Mouse (Mus musculus): ENCODE measurements around the gene Fgf18. TPM values are rescaled to one million over a fixed set of nuclear protein-coding genes. Genes with fewer than 3 reads are reported as not detected.

Gene Fgf18
- polyA plus RNA-seq, 1 experiment, result 6.6 TPM

DNA sequence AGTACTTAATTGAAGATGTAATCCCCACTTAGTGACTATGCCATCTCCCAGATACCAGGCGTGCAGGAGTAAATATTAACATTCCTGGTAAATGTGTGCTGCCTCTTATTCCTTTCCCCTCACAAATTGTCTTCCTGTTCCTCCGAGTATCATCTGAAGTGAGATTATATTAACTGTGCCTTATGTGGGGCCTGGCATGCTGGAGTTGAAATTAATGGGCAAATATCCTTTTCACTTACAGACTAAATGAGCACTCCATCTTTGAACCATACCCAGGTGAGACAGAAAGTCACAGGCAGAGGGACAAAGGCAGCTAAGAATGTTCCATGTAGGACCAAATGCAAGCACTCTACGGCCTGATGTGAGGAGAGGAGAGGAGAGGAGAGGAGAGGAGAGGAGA lies 28.6 kb upstream of the Fgf18 start:
- no peak for TF ChIP-seq POLR2A (IDR thresholded peaks at IDR 0.05; ENCODE audit: borderline replicate concordance, extremely low read depth, low read depth, low read length)
- no peak for TF ChIP-seq CTCF (IDR thresholded peaks at IDR 0.05; ENCODE audit: insufficient read depth, low read length)
- no peak for DNase-seq
- H3K4me3 ChIP-seq (replicated peaks; ENCODE audit: extremely low read depth, low read depth, low read length), result no peak overlapping the region
- WGBS, result 53% methylated on average over 2 of the region's 3 CpGs
- H3K4me1 ChIP-seq (ENCODE audit: control insufficient read depth, insufficient read depth, low read length), result no peaks in the 10 kb centered on the region

DNA sequence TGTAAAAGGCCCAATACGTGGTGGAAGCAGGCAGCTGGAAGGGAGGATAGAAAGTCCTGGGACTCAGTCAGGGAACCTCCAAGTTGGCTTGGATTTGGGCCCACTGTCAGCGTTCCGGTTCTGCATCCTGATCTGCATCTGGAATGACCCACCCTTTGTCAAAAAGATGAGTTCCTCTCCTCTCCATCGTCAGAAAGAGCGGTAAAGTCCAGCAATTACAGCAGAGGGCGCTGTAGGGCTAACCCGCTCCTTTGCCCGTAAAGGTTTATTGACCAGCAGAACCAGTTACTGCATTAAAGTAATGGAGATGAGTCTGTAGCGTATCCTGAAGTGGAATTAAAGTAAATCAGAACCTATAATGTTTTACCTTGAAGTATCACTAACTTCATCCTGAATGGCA lies 23.3 kb upstream of the Fgf18 start:
- Histone ChIP-seq H3K4me3 (replicated peaks; ENCODE audit: extremely low read depth, low read depth, low read length) (no peak overlapping the region), H3K4me1 (ENCODE audit: control insufficient read depth, insufficient read depth, low read length) (no peaks in the 10 kb centered on the region)
- WGBS, result 14% methylated on average over 9 of the region's 9 CpGs
- TF ChIP-seq CTCF (IDR thresholded peaks at IDR 0.05; ENCODE audit: insufficient read depth, low read length) (peak; percentile 71), POLR2A (IDR thresholded peaks at IDR 0.05; ENCODE audit: borderline replicate concordance, extremely low read depth, low read depth, low read length) (no peak)
- peak; percentile 37 for DNase-seq

DNA sequence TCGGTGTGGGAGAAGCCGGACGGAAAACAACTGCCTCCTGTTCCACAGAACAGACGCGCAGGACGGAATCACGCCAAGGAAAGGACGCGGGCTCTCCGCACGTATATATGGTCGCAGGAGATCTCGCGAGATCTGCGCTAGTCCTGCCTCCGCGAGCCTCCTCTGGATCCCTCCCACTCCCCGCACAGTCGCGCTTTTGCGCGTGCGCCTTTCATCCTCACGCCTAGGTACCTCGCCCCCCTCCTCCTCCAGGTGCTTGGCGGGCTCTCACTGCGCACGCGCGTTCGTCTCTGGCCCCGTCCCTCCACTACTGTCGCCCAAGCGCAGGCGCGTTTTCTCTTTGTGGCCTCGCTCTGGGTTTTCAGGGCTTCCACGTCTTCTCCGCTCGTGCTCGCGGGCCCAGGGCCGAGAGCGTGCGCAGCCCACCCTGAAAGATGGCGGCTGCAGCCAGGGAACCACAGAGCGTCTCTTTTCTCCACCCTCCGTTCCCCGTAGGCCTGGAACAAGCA lies 15.9 kb upstream of the Fgf18 start, which contains the start of gene Npm1:
TSS of gene Npm1 (minus strand) at position 209 of the 509 bp plus-strand sequence.
- Histone ChIP-seq H3K4me3 (replicated peaks; ENCODE audit: extremely low read depth, low read depth, low read length) (peak within 1 kb of the TSS; percentile 67), H3K4me1 (ENCODE audit: control insufficient read depth, insufficient read depth, low read length) (peaks cover 3% of the 10 kb centered on the region; the same call in 1 of the 2 replicates)
- TF ChIP-seq CTCF (IDR thresholded peaks at IDR 0.05; ENCODE audit: insufficient read depth, low read length) (no peak), POLR2A (IDR thresholded peaks at IDR 0.05; ENCODE audit: borderline replicate concordance, extremely low read depth, low read depth, low read length) (peak; percentile 97)
- peak; percentile 98 for DNase-seq
- WGBS, result 5% methylated on average over 49 of the region's 49 CpGs

DNA sequence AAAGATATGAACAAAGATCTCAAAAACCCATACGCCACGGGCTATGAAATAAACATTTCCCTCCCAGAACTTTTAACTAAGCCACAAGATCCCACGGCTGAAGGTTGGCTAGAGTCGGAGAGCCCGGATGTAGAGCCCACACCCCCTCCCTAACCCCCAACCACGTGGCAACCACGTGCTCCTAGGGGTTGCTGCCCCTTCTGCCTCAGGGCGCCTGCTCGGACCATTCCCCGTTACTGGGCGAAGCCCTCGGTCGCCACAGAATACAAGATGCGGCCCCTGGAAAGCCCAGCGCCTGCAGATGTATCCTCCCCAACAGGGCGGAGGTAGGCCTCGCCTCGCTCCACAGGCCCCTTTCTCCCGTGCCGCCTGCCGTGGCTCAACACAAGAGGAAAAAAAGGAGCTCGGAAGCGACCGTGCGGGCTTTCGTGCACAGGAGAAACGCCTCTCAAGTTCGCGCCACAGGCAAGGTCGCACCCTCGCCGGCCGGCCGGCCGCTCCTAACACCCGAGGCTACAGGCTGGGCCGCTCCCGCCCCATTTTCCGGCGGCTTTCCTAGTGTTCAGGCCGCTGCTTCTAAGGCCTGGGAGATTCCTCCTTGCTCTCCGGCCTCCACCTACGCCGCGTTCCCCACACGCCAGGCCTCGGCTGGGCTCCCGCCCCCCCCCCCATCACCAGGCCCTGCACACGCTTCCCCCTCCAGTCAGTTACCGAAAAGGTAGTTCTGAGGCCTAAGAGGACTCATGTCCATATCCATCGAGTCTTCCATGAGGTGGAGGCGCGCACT lies 15.2 kb upstream of the Fgf18 start:
- Histone ChIP-seq H3K4me1 (ENCODE audit: control insufficient read depth, insufficient read depth, low read length) (peaks cover 3% of the 10 kb centered on the region; the same call in 1 of the 2 replicates), H3K4me3 (replicated peaks; ENCODE audit: extremely low read depth, low read depth, low read length) (peak overlapping the region; percentile 61)
- WGBS, result 2% methylated on average over 53 of the region's 53 CpGs
- TF ChIP-seq POLR2A (IDR thresholded peaks at IDR 0.05; ENCODE audit: borderline replicate concordance, extremely low read depth, low read depth, low read length) (0 out of 2 replicates have a peak, but pooled peaks have one; percentile 12), CTCF (IDR thresholded peaks at IDR 0.05; ENCODE audit: insufficient read depth, low read length) (no peak)
- DNase-seq, result peak; percentile 64

DNA sequence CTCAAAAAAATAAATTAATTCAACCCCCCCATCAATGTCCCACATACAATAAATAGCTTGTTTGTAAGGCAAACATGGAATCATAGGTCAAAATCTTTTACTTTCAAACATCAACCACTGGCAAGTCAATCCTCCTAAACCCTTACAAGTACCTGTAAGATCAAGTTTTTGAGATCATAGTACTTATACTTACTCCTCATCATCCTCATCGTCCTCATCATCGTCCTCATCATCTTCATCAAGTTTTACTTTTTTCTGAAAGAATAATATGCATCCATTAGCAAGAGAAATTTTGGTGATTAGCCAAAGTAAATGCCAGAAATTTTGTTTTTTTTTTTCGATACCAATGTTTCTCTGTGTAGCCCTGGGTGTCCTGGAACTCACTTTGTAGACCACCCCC lies 12.5 kb upstream of the Fgf18 start:
- Histone ChIP-seq H3K4me1 (ENCODE audit: control insufficient read depth, insufficient read depth, low read length) (peaks cover 3% of the 10 kb centered on the region; the same call in 1 of the 2 replicates), H3K4me3 (replicated peaks; ENCODE audit: extremely low read depth, low read depth, low read length) (no peak overlapping the region)
- no peak for TF ChIP-seq CTCF (IDR thresholded peaks at IDR 0.05; ENCODE audit: insufficient read depth, low read length)
- no peak for TF ChIP-seq POLR2A (IDR thresholded peaks at IDR 0.05; ENCODE audit: borderline replicate concordance, extremely low read depth, low read depth, low read length)
- DNase-seq, result no peak
- WGBS, result 88% methylated on average over 3 of the region's 3 CpGs

DNA sequence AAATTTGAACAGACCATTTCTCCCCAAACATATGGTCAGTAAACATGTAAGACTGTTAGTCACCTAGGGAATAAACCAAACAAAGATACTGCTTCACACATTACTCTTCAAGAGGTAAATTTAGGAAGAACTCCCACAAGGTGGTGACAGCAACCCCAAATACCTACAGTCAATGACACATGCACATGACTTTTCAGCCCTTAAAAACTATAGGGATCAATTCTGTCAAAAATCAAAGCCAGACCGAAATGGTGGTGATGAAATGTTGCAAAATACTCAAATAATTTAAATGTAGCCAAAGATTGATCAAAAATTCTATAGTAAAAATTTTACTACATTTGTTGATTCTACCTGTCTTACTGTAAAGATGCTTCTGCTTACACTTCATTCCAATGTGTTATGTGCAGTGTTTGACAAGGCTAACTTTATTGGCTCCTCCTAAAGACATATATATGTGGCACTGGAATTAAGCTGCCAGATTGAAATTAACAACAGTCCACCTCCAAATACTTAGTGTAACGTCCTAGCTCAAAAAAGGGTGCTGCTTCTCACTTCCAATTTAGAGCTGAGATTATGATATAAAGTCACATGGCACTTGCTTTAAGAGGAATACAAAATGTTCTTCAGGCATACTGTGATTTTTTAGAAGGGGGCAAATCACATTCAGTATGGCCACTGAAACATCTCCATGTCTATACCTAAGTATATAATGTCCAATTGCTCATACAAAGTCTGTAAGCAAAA lies 10.4 kb upstream of the Fgf18 start:
- WGBS, result 72% methylated on average over 2 of the region's 2 CpGs
- TF ChIP-seq POLR2A (IDR thresholded peaks at IDR 0.05; ENCODE audit: borderline replicate concordance, extremely low read depth, low read depth, low read length) (no peak), CTCF (IDR thresholded peaks at IDR 0.05; ENCODE audit: insufficient read depth, low read length) (no peak)

DNA sequence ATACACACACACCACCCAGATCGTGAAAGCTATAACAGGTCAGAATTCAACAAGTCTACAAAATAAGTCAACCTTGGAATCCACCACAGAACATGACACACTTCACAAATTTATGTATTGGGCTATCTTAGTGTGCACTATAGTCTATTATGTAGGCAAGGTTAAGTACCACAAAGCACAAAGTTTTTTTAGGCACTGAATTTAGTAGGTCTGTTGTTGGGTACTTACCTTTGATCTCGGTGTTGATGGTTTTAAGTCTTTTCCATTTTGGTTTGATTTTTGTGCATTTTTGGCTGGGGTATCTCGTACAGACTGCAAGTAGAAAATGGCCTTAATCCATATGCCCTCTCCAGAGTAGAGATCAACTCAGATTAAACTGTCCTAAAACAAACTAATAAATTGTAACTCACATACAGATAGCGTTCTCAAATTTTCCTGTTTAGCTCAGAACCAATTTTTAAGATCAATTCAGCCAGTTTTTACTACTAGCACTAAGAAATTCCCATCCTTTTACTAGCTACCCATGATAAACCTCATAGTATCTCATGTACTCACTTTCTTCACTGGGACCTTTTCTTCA lies 9.3 kb upstream of the Fgf18 start:
- WGBS, result 77% methylated on average over 4 of the region's 4 CpGs
- no peak for DNase-seq
- H3K4me1 ChIP-seq (ENCODE audit: control insufficient read depth, insufficient read depth, low read length), result no peaks in the 10 kb centered on the region
- TF ChIP-seq POLR2A (IDR thresholded peaks at IDR 0.05; ENCODE audit: borderline replicate concordance, extremely low read depth, low read depth, low read length) (no peak), CTCF (IDR thresholded peaks at IDR 0.05; ENCODE audit: insufficient read depth, low read length) (no peak)
- H3K4me3 ChIP-seq (replicated peaks; ENCODE audit: extremely low read depth, low read depth, low read length), result no peak overlapping the region

More for the DNA sequence above, 10.4 kb upstream of the Fgf18 start:
- DNase-seq, result no peak
- Histone ChIP-seq H3K4me3 (replicated peaks; ENCODE audit: extremely low read depth, low read depth, low read length) (no peak overlapping the region), H3K4me1 (ENCODE audit: control insufficient read depth, insufficient read depth, low read length) (peaks cover 3% of the 10 kb centered on the region; the same call in 1 of the 2 replicates)

DNA sequence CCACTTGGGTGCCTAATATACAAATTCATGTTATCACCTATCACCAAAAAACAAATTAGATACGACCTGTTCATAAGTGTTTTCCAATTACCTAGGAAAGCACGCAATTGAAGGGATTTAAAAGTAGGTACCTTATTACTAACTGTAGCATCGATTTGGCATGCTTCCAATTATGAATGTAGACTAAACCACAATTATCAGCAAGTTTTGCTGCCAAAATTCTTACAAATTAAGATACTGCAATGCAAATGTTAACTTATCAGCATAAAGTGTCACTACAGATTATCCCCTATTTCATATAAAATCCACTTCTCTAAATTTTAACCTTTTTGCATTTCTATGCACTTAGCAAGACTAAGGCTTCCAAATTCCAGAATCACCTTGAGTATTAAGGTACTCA lies 7.3 kb upstream of the Fgf18 start:
- WGBS, result 83% methylated on average over 3 of the region's 3 CpGs

DNA sequence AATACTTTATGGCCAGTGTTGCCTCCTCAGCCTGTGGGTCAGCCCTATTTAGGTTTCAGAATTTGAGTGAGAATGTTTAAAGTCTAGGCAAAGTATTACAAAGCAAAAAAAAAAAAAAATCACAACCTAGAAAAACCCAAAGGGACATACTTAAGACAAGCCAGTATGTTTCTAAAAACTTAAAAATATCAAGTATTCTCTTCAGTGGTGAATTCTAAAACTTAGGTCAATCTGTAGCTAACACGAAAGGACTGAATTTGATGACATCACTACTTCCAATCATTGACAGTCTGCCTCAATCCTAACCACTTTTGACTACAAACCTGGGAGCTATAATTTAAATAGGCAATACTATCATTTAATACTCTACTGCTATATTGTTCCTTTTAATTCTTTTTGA lies 5.8 kb upstream of the Fgf18 start:
- no peak for TF ChIP-seq CTCF (IDR thresholded peaks at IDR 0.05; ENCODE audit: insufficient read depth, low read length)
- TF ChIP-seq POLR2A (IDR thresholded peaks at IDR 0.05; ENCODE audit: borderline replicate concordance, extremely low read depth, low read depth, low read length), result no peak
- no peak overlapping the region for H3K4me3 ChIP-seq (replicated peaks; ENCODE audit: extremely low read depth, low read depth, low read length)
- H3K4me1 ChIP-seq (ENCODE audit: control insufficient read depth, insufficient read depth, low read length), result peaks cover 3% of the 10 kb centered on the region
- 90% methylated on average over 1 of the region's 1 CpGs for WGBS
- no peak for DNase-seq

More for the DNA sequence above, 7.3 kb upstream of the Fgf18 start:
- DNase-seq, result no peak
- TF ChIP-seq CTCF (IDR thresholded peaks at IDR 0.05; ENCODE audit: insufficient read depth, low read length) (no peak), POLR2A (IDR thresholded peaks at IDR 0.05; ENCODE audit: borderline replicate concordance, extremely low read depth, low read depth, low read length) (no peak)
- Histone ChIP-seq H3K4me3 (replicated peaks; ENCODE audit: extremely low read depth, low read depth, low read length) (no peak overlapping the region), H3K4me1 (ENCODE audit: control insufficient read depth, insufficient read depth, low read length) (no peaks in the 10 kb centered on the region)
